Mouse (Mus musculus) 3134 (cell line): ENCODE results near the gene Rhot2.
"Not testable (repeated sequence)": the region's sequence is repeated elsewhere in the genome, so short reads cannot be mapped to it uniquely, and the experiment has no call there.

Source experiments
- DNase-seq: peaks from one replicate; pipeline ENCODE4 v3.0.0-alpha.2; 2011; ENCODE audit warnings: low spot score; ENCODE audit not compliant: insufficient read length; ENCODE audit errors: extremely low read depth

Gene Rhot2

GRCm38 (mm10) chr17:25829558-25830017 lies 15.1 kb downstream of the Rhot2 start:
- no peak for DNase-seq

GRCm38 (mm10) chr17:25828712-25829557 lies 15.7 kb downstream of the Rhot2 start, which contains the start of gene Jmjd8:
TSS of gene Jmjd8 (plus strand) at chr17:25828867.
- DNase-seq = peak; percentile 61

- DNase-seq = no peak
Measured at GRCm38 (mm10) chr17:25828223-25828594, 16.4 kb downstream of the Rhot2 start.

- DNase-seq = no peak
Measured at GRCm38 (mm10) chr17:25827546-25828222, 17.0 kb downstream of the Rhot2 start.

- DNase-seq = no peak
Measured at GRCm38 (mm10) chr17:25827011-25827410, 17.6 kb downstream of the Rhot2 start.

- no peak for DNase-seq
Measured at GRCm38 (mm10) chr17:25825984-25826570, 18.6 kb downstream of the Rhot2 start.

GRCm38 (mm10) chr17:25825311-25825710 lies 19.3 kb downstream of the Rhot2 start:
- DNase-seq = no peak

GRCm38 (mm10) chr17:25824362-25825142 lies 20.1 kb downstream of the Rhot2 start:
- no peak for DNase-seq

- DNase-seq = peak; percentile 62
Measured at GRCm38 (mm10) chr17:25823452-25823851, 21.2 kb downstream of the Rhot2 start, which contains the start of gene Wdr24. TSS of gene Wdr24 (plus strand) at chr17:25823627.

GRCm38 (mm10) chr17:25818851-25819780 lies 25.5 kb downstream of the Rhot2 start:
- peak; percentile 89 for DNase-seq

- no peak for DNase-seq
Measured at GRCm38 (mm10) chr17:25817662-25818061, 27.0 kb downstream of the Rhot2 start.

- DNase-seq = no peak
Measured at GRCm38 (mm10) chr17:25813471-25813870, 31.2 kb downstream of the Rhot2 start.

- DNase-seq = no peak
Measured at GRCm38 (mm10) chr17:25810890-25811289, 33.8 kb downstream of the Rhot2 start.

- no peak for DNase-seq
Measured at GRCm38 (mm10) chr17:25809606-25810340, 34.9 kb downstream of the Rhot2 start.

- no peak for DNase-seq
Measured at GRCm38 (mm10) chr17:25808789-25809605, 35.7 kb downstream of the Rhot2 start, which contains the start of gene Fbxl16. TSS of gene Fbxl16 (plus strand) at chr17:25809085.

GRCm38 (mm10) chr17:25808028-25808427 lies 36.6 kb downstream of the Rhot2 start:
- DNase-seq = no peak

GRCm38 (mm10) chr17:25807452-25807851 lies 37.2 kb downstream of the Rhot2 start:
- not testable (repeated sequence) for DNase-seq

GRCm38 (mm10) chr17:25806507-25806906 lies 38.1 kb downstream of the Rhot2 start:
- peak; percentile 56 for DNase-seq
